Mouse (Mus musculus): ENCODE measurements around the gene Tmem240.
"Not testable (repeated sequence)": the region's sequence is repeated elsewhere in the genome, so short reads cannot be mapped to it uniquely, and the experiment has no call there.

The Tmem240 gene

DNA sequence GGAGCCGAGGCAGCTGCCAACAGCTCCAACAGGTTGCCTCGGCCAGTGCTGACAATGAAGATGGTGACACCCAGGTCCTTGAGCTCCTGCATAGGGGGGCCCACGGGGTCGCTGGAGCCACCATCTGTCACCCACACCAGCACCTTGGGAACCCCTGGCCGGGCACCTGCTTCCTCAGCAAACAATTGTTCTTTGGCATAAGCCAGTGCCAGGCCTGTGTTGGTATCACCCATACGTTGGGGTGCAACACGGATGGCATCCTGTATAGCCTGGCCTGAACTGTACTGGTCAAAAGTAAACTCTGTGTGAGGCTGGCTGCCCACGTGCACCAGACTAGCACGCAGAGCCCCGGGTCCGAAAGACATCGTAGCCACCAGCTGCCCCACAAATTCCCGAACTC lies 38.2 kb downstream of the Tmem240 start:
- DNase-seq: no peak

- DNase-seq: peak; percentile 33 to 48
Observed at GRCm38 (mm10) chr4:155773335-155774078, 38.9 kb downstream of the Tmem240 start.

DNA sequence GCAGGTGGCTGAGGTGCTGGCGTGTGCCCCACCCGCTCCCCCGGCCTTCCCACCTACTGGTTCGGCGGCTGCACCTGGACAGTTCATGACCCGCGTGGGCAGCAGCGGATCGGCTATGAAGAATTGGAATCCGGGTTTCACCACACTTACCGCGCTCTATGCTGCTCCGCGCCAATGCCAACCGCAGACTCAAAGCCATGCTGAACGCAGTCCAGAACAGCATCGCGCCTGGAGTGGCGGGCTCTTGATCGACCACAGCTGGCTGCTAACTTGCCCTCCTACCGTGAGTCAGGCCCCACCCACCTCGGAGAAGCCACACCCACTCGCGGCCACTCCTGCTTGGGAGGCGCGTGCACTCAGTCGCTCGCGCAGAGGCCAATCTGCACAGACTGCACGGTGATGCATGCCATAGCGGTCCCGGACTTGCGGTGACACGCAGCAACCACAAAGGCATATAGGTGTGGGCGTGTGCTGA lies 39.7 kb downstream of the Tmem240 start, which contains the start of gene Vwa1:
Vwa1 (minus strand) TSS at position 419 of the 475 bp plus-strand sequence.
- DNase-seq: peak; percentile 93 to 98

GRCm38 (mm10) chr4:155774971-155775740 lies 40.6 kb downstream of the Tmem240 start:
- peak; percentile 77 to 78 for DNase-seq

DNA sequence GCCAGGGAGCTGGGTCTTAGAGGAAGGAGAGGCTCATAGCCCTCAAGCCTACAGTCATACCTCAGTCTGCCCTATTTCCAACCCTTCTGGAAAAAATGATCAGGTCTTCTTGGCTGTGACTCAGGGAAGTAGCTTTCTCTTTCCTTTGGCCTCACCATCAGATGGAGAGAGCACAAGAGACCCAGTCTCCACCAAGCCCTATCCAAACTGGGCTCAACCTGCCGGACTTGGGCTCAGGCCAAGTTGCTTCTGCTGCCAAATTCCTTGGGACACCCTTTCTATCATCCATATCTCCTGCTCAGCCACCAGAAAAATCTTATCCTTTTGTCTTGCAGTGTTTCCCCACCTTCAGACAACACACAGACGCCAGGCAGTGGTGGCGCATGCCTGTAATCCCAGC lies 41.3 kb downstream of the Tmem240 start:
- peak; percentile 56 to 77 for DNase-seq

DNA sequence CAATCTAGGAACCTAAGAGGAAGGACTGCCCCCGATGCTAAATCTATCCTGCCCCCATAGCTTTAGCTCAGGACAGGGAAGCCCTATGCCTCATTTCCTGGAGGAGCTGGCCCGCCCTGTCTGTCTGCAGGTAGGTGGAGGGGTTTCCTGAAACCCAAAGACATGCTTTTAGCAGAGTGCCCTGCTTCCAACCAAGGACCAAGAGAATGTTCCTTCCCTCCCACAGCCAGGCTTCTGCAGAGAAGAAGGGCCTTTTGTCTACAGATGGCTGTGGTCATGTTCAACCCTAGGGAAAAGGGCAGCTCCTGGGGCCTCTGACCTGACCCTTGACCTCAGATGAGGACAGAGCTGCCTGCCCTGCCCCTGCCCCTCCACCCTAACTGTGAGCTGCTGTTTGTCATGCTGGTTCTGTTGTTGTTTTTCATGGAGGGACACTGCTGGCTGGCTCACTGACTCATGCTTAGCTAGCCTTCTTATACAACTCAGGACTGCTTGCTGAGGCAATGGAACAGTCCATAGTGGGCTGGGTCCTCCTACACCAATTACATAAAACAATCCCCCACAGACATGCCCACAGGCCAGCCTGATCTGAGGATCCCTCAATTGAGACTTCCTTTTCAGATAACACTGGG lies 42.2 kb downstream of the Tmem240 start:
- DNase-seq: peak; percentile 36 to 39

- no peak for DNase-seq
Observed at GRCm38 (mm10) chr4:155777816-155778215, 43.2 kb downstream of the Tmem240 start.

DNA sequence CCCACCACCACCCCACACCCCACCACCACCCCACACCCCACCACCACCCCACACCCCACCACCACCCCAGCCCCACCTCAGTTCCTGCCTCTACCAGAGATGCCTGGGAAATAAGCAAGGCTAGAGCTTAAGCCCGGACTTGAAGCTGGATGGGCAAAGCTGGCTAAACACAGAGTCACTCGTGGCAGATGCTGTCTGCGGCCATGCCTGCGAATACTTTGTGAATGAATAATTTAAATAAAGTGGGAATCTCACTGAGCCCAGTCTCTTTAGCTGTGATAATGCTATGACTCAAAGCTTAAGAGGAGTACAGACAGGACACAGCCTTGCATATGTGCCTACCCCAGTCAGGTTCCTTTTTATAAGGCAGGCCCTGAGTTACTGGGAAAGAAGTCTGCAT lies 44.9 kb downstream of the Tmem240 start:
- DNase-seq: no peak

DNA sequence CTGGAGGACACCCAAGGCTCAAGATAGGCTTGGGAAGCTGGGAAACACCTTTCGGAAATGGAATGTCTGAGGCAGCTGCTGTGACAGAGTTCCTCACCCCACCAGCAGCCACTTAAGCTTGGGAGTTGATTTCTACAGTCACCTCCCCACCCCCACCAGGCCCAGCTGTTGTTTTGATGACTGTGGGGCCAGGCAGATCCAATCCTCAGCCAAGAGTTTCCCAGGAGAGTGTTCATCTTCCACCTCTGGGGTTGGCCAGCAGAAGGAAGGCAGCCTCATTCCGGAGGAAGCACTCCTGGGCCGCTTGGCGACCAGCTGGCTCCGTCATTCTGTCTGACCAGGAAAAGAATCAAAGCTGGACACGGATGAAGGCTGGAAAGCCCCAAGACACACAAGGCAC lies 46.3 kb downstream of the Tmem240 start:
- peak; percentile 81 to 83 for DNase-seq

- DNase-seq: peak in 1 of 2 experiments; percentile 72
Observed at GRCm38 (mm10) chr4:155783486-155784080, 49.0 kb downstream of the Tmem240 start.

DNA sequence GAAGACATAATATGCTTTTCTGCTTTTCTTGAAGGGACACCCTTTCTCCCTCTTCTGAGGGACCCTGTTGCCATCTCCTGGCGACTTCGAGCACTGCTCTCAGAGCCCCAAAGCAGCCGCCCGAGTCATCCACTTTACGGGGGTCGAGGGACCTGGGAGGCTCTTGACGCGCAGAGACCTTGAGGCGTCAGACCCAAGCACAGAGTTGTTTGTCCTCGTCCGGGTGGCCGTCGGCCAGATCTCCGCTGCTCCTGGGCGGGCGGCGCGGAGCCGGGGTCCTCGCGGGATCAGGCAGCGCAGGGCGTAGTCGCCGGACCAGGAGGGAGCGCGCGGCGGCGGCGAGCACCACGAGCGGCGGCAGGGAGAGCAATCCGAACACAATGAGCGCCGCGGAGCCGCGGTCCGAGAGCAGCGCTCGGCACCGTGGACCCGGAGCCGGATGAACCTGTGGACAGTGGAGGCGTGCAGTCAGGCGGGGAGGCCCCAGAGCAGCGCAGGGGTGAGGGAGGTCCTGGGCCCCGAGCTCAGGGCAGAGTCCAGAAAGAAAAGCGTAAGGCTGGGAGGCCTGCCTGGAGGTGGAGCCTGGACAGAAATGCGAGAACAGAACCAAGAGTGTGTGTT lies 49.6 kb downstream of the Tmem240 start:
- peak; percentile 84 to 88 for DNase-seq

- no peak for DNase-seq
Observed at GRCm38 (mm10) chr4:155785246-155785645, 50.6 kb downstream of the Tmem240 start.

DNA sequence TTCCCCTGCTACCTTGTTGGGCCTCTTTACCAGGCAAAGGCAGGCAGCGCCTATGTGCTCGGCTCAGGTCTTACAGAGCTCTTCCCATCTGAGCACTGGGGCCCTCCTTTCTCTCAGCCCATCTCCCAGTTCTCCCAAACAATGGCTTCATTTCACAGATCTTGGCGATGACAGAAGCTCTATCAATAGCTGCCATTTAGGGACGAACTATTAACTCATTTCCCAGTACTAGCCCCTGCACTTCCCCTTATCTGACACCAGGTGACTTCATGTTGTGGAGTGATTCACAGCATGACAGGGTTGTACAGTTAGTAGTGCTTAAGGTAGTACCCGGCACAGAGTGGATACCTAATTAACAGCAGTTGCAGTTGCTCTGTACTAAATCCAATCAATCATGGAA lies 51.2 kb downstream of the Tmem240 start, which contains the start of gene Tmem88b:
Tmem88b (minus strand) TSS at position 56 of the 400 bp plus-strand sequence.
- no peak for DNase-seq

DNA sequence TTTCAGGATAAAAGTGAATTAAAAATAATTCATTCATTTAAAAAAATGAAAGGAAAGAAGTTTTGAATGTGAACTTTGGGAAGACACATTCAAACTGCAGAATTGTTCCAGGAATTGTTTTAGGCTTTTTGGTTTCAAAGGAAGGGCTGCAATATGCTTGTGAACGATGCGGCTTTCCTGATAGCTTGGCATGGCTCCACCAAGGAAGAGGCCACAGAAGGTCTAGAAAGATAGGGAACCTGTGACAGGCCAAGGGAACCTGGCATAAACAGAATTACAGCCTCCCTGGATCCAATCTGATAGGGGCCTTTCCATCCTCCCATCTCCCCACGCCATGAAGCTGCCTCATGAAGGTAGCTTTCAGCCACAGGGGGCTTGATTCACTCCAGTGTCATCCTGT lies 53.7 kb downstream of the Tmem240 start:
- no peak for DNase-seq

- not testable (repeated sequence) for DNase-seq
Observed at GRCm38 (mm10) chr4:155788833-155789232, 54.2 kb downstream of the Tmem240 start.

DNA sequence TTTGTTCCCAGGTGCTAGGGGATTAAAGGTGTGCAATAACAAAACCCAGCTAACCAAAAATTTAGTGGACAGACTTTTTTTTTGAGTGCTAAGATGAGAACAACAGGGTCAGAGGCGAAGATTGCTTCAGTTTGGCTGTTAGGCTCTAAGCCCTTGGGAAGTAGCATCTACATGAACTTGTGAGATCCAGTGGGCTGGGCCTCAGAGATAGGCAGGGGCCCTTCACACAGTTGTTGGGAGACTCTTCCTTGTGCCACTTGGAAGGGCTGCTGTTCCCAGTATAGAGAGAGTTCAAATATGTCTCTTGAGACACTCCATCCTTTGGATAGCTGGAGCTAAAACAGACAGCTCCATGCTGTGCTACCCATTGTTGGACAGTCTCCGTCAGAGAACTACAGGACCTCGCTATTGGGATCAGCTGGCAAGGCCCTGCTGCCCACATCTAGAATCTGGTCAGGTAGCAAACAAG lies 55.5 kb downstream of the Tmem240 start, which contains the start of gene Ankrd65:
Ankrd65 (plus strand) TSS at position 419 of the 469 bp plus-strand sequence.
- DNase-seq: no peak
